Mouse (Mus musculus) kidney, adult 2 months (tissue): Measurements from ENCODE around the gene Olfr1331. TPM values are rescaled to one million over a fixed set of nuclear protein-coding genes. Genes with fewer than 3 reads are reported as not detected.

ENCODE experiments used
- polyA plus RNA-seq: library from polyadenylated mRNA; depleted of rRNA; stranded (reverse); fragments of >200 nt; gene quantifications from 2 replicates; pipeline ENCODE4 v1.2.3, GENCODE M21; 2012; rRNA removed

The Olfr1331 gene
- polyA plus RNA-seq, 1 experiment = not detected

Other genes starting within 250 kb of the Olfr1331 start
- gene Cfap57, start 243.9 kb upstream of the Olfr1331 start, polyA plus RNA-seq = 0.06 and 0.08 TPM in 2 replicates
- gene Ebna1bp2, start 243.8 kb upstream of the Olfr1331 start, polyA plus RNA-seq = 24.0 and 29.4 TPM in 2 replicates
- gene Olfr62, start 205.7 kb upstream of the Olfr1331 start, polyA plus RNA-seq = not detected in 2 replicates
- not detected in 2 replicates for gene Olfr1342, start 171.9 kb upstream of the Olfr1331 start, polyA plus RNA-seq
- gene Olfr1341, start 161.1 kb upstream of the Olfr1331 start, polyA plus RNA-seq = not detected in 2 replicates
- not detected in 2 replicates for gene Olfr1340, start 144.5 kb upstream of the Olfr1331 start, polyA plus RNA-seq
- not detected in 2 replicates for gene Olfr1339, start 132.5 kb upstream of the Olfr1331 start, polyA plus RNA-seq
- gene Olfr1338, start 105.9 kb upstream of the Olfr1331 start, polyA plus RNA-seq = not detected in 2 replicates
- not detected in 2 replicates for gene Olfr1337, start 82.1 kb upstream of the Olfr1331 start, polyA plus RNA-seq
- not detected in 2 replicates for gene Olfr1335, start 54.7 kb upstream of the Olfr1331 start, polyA plus RNA-seq
- gene Olfr1333, start 28.4 kb upstream of the Olfr1331 start, polyA plus RNA-seq = not detected in 2 replicates
- gene Olfr1330, start 23.9 kb downstream of the Olfr1331 start, polyA plus RNA-seq = not detected in 2 replicates
- not detected in 2 replicates for gene Olfr1329, start 52.8 kb downstream of the Olfr1331 start, polyA plus RNA-seq
- not detected in 2 replicates for gene Olfr1328, start 74.0 kb downstream of the Olfr1331 start, polyA plus RNA-seq
- gene Lao1, start 96.9 kb downstream of the Olfr1331 start, polyA plus RNA-seq = not detected in 2 replicates
- 78.4 and 89.6 TPM in 2 replicates for gene Slc2a1, start 244.1 kb downstream of the Olfr1331 start, polyA plus RNA-seq